Mouse (Mus musculus) heart, postnatal 25 days (tissue): ENCODE measurements at regions not wholly inside any gene's neighbourhood (a gene's known extent, or its start where the extent isn't known, plus 50 kb on each side); places are given as distances from the start of the nearest gene placed in this dataset. TPM values are rescaled to one million over a fixed set of nuclear protein-coding genes. Genes with fewer than 3 reads are reported as not detected.

ENCODE experiments used
- DNase-seq: peaks from one replicate; pipeline ENCODE4 v3.0.0; 2022; ENCODE audit warnings: low spot score
- intact Hi-C: fragments of 180-260 bp; cut with DNase I; formaldehyde crosslinking; loops from one replicate; pipeline ENCODE4 v1.15.1; 2025
- microRNA-seq: library from miRNA; unstranded; fragments of <30 nt; microRNA quantifications from one replicate; pipeline ENCODE4 v1.2.0, GENCODE M21; 2022

GRCm38 (mm10) chr17:45176340-45176739 lies 257.2 kb downstream of the Cdc5l start:
- intact Hi-C loops, result no loop called here
- no peak for DNase-seq

GRCm38 (mm10) chr17:45169257-45169994 lies 264.1 kb downstream of the Cdc5l start:
- no peak for DNase-seq
- intact Hi-C loops, result no loop called here

Small RNA genes in the stretch of these regions (microRNA-seq; reads per million reads assigned to microRNA genes)
- gene Gm24979, result not detected
